Mouse (Mus musculus) T-helper 17 cell (primary cell): Measurements from ENCODE around the gene Ptch1.

Experiments used
- in situ Hi-C, 2 experiments: fragments of 300-600 bp; cut with MboI, MseI; formaldehyde crosslinking; loops; 1 replicate in 1 of 2; 2 replicates in 1 of 2; pipeline ENCODE4 v1.15.1; 2025; ENCODE audit warnings: high pct_unique_total_duplicates in 2 of 2

The Ptch1 gene

DNA sequence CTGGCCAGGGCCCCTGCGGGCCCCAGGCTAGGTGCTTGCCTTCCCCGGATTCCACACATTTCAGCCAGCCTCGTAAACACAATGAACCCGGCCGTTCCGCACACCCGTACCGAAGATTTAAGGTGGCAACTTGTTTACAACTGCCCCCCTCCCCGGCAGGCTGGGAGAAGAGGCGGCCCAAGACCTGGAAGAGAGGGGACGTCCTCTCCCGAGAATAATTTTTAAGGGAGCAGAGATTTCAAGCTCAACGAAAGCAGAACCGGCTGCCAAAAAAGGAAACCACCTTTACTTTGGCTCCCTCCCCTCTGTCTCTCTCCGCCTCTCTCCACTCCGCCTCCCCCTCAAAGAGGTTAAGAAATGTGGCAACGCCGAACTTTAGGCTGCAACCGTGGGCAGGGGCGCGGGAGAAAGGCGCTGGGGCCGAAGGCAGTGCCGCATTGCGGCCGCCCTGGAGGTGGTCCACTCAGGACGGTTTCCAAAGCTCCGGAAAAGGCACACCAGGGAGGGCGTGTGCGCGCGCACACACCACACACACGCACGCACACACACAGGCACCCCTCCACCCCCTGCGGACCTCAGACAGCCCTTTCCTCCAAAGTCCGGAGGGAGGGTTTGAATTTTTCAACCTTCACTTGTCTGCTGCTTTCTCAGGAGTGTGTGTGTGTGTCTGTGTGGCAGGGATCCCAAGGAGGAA is 8.6 kb downstream of the Ptch1 start:
- in situ Hi-C loops: loop anchor here (10.0 to 25.0 kb wide), 2 partner anchors 352 to 710 kb away; partner anchors contain the start of gene Cdc14b (in 1 of the 2)

DNA sequence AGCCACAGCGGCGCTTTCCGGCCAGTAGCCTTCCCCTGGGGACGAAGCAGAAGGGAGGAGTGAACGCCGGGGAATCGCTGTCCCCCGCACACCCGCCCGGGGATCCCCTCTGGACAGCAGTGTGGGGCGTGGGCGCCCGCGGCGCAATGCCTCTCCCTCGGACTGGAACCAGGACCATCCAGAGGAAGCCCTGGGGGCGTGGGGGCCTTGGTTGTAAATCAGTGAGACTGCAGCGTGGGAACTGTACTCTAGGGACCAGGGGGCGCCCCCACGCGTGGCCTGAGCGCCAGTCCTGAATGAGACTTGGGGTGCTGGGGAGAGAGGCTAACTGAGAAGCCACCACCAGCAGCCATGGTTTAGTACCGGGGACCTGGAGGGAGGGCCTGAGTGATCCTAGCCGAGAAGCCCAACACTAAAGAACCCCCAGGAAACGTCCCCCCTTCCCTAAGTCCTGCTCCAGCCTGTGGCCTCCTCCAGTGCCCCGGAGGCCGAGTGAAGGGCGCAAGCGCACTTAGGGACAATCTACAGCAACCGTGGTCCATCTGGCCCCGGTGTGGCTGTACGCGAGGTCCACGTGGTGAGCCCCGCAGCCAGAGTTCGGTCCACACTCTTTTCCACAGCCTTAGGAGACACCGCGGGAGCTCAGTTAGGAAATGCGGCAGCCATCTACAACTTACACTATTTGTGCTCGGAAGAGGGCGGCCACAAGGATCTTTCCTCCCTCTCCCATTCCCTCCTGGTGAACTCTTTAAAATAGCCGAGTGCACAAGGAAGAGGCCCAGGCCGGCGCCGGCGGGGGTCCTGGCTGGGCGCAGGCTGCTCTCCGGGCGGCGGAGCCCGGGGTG is 9.4 kb downstream of the Ptch1 start:
- in situ Hi-C loops: loop anchor here (10.0 to 25.0 kb wide), 2 partner anchors 352 to 711 kb away; partner anchors contain the start of gene Cdc14b (in 1 of the 2)

DNA sequence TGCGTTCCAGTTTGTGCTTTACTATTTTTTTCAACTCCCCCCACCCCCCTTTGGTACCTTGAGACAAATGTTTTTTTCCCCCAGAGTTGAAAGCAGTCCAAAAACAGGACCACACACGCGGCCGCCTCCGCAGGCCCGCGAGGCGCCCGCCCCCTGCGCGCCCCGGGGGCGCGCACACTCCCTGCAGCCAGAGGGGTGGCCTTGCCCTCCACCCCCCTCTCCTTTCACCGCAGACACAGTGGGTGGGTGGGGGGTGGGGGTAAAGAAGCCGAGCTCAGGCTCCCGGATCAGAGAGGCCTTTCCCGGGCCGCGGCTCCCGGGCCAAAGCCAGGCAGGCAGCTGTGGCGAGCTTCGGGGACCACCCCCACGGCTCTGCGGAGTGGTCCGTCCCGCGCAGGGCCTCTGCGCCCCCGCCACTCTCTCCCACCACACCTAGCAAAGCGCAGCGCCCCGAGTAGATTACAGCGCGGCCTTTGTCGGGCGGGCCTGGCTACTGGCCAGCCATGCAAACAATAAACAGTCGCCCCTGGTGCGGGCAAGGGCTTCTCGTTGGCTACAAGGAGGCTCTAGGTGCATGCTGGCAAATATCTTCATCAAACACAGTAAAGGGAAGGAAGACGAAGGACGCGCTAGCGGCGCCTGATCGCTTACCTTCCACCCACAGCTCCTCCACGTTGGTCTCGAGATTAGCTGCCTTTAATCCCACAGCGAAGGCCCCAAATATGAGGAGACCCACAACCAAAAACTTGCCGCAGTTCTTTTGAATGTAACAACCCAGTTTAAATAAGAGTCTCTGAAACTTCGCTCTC is 10.2 kb downstream of the Ptch1 start:
- in situ Hi-C loops: loop anchor here (10.0 to 25.0 kb wide), 2 partner anchors 351 to 712 kb away; partner anchors contain the start of gene Cdc14b (in 1 of the 2)

DNA sequence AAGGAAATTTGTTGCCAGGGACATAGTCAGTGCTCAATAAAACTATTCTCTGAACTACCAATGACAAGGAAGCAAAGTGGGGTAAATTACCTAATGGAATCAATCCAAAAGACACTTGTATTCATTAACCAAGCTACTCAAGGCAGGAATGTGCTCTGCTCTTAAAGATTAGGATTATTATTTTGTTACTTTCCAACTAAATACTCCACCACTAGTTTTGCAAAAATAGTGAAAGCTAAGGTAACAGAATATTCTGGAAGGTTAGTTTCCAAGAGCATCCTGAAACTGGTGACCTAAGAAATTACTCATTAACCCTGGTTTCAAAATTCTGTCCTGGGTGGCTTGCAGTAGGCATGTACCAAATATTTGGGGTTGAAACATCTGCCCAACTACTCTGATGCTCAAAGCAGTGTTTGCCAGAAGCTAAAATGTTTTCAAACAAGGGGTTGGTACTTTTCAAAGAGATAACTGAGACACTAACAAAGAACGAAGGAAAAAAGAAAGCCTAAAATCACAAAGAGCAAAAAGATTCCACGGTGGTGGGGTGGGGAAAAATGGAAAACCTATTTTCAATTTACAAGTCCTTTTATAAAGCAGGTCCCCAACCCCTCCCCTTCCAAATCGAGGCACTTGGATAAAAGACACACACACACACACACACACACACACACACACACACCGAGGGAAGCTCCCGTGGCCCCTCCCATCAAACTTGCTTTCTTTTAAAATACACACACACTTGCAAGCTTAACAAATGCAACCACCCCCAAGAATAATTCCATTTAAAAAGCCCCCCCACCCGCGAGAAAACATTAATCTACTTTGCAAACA is 11.0 kb downstream of the Ptch1 start:
- in situ Hi-C loops: loop anchor here (10.0 to 25.0 kb wide), 2 partner anchors 350 to 712 kb away; partner anchors contain the start of gene Cdc14b (in 1 of the 2)

DNA sequence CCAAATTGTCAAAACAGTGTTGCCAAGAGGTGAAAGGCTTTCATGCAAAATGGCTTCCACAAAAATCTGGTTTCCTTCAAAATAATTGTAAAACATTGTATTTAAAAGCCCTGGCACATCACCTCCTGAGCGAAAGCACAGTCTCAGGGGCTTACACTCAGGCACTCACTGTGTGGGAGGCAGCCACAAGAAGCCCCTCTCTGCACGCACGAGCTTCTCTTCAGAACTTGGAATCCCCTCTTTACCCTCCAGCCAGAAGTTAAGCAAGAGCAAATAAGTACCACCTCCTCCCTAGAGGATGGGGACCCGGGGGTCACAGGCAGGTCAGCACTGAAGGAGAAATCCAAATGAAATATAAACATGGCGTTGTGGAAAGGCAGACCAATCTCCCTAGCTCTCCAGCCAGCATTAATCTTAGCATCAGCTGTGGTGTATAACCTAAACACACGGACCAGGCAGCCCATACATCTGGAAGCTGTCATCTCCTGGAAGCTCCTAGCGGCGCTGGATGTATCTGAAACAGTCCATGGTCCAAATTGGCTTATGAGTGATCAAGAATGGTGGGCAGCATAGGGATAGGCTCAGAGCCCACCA is 15.0 kb downstream of the Ptch1 start:
- in situ Hi-C loops: loop anchor here in 1 of 2 experiments (25.0 kb wide), 1 partner anchor 346 kb away; no protein-coding TSS in a partner anchor

DNA sequence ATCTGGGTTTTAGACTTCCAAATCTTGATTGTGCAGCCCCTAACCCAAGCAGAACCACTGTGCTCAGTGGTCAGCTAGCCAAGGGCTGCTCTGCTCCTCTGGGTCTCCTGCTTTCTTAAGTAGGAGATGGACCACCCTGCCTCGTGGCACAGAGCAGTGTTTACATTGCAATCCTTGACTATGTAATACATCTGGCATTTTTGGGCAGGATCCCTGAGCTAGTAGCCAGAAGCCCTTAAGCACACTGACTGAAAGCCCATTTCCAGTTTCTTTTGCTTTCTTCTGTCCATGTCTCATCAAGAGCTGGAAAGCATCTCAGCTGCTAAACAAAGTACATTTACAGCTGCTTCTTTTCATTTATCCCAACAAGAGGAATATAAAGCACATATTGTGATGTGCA is 17.0 kb downstream of the Ptch1 start:
- in situ Hi-C loops: loop anchor here in 1 of 2 experiments (25.0 kb wide), 1 partner anchor 344 kb away; no protein-coding TSS in a partner anchor

DNA sequence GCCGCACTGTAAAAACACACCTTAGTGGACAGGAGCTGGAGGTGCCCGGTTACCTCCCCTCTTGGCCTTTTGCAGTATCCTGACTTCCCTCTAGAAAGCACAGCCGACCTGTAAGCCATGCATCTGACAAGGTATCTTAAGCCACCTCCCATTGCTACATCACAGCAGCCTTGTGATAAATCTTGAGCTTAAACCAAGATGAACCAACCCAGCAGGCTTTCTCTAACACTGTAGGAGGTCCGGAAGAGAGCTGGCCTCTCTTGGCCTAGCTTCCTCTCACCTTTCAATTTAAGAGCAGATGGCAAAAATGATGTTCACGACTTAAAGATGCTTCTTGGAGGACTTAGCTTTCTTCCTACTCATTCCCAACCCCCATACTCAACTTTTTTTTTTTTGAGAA is 17.5 kb downstream of the Ptch1 start:
- in situ Hi-C loops: loop anchor here in 1 of 2 experiments (25.0 kb wide), 1 partner anchor 344 kb away; no protein-coding TSS in a partner anchor

DNA sequence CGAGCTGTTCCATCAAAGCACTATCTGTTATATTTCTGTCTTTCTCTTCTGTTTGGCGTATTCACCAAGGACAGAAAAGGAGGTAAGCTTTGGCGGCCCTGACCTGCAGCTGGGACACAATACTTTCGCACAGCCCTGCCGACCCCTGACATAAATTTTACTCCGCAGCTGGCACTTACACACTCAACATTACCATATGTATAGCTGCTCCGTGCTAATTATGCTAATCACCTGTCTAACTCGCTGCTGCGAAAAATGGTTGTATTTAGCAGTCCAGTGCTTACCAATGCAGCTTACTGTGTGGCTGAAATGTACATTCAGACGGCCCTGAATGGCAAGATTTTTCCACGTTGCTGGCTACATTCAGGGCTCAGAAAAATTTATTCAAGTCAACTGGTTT is 18.8 kb downstream of the Ptch1 start:
- in situ Hi-C loops: loop anchor here in 1 of 2 experiments (25.0 kb wide), 1 partner anchor 342 kb away; no protein-coding TSS in a partner anchor

DNA sequence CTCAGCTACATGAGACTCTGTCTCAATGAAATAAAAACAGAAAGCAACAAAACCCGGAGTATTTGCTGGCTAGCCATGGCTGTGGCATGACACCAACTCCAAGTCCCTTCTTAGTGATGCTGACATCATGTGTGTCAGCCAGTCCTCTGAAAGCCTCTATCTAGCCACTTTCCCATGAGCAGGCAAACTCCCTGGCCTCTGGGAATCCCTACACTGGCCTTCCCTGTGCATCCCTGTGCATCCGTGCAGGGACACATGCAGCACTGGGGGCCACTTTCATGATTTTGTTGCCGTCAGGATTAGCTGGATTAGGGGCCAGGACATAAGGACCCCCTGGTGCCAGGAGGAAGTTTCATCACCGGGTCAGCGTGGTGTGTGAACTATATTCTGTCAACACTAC is 20.0 kb downstream of the Ptch1 start:
- in situ Hi-C loops: loop anchor here in 1 of 2 experiments (25.0 kb wide), 1 partner anchor 341 kb away; no protein-coding TSS in a partner anchor

DNA sequence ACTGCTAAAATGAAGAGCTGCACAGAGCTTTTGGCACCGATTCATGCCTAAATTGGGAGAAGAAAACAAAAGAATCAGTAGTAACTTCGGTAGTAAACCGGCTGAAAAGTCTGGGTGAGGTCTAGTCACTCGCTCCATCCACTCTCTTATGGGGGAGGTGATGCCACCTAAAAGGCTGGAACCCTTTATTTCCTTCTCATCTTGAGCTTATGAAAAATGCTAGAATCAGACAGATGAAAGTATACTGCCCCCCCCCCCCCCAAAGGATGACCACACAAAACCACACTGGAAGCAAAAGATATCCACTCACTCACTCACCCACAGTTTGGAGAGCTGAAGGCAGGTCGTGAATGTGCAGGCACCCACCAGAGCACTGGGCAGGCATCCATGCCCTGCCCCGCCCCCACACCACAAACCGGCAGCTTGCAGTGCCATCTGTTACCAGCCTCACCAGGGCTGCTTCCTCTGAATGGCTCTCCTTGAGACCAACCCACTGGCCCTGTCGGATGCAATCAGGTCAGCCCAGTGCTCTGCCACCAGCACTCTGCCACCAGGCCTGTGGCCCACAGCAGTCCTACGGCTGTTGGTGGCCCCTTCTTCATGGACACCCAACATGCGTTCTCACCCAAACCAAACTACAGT is 21.0 kb downstream of the Ptch1 start:
- in situ Hi-C loops: loop anchor here in 1 of 2 experiments (25.0 kb wide), 1 partner anchor 340 kb away; no protein-coding TSS in a partner anchor

DNA sequence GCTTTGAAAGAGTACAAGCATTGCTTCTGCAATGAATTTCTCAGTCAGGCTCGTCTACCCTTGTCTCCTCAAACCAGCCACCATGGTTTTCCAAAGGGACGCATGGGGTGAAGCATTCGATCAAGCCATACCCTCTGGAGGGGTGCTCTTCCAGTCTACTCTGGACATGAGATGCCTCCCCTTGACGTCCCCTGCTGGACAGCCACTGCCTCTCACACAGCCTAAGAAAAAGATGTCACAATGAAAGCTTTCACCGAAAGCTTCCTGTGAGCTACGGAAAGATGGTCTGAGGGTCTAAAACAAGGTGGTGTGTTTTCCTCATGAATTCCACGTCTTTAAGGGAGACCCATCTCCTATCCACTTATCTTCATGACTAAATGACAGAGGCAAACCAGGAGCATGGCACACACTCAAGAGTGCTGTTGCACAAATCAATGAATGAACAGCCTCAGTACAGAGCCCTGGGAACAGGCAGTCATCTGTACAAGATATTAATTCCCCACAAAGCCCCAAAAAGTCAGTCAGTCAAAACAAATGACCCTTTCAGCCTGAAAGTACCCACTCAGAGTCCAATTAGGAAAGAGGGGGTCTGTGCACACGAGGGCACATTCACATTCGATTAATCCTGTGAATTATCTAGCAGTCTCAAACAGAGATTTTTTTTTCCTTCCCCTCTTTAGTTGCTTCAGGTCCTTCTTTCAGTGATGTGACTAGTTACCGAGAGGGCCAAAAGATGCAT is 21.7 kb downstream of the Ptch1 start:
- in situ Hi-C loops: loop anchor here in 1 of 2 experiments (25.0 kb wide), 1 partner anchor 339 kb away; no protein-coding TSS in a partner anchor

DNA sequence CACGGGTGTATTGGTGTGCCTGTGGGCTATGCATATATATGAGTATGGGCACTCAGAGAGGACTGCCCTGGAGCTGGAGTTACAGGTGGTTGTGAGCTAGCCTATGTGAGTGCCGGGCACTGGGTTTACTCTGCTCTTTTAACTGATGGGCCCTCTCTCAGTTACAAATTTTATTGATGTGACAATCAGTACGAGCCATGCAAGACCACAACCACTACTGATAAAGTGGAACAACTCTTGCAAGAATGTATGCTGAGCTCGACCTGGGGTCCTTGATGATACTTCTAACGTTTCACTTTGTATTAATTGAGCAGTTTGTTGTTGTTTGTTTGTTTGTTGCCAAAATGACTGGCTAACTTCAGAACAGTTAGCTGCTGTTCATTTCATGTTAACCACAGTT is 23.0 kb downstream of the Ptch1 start:
- in situ Hi-C loops: loop anchor here in 1 of 2 experiments (25.0 kb wide), 1 partner anchor 338 kb away; no protein-coding TSS in a partner anchor

DNA sequence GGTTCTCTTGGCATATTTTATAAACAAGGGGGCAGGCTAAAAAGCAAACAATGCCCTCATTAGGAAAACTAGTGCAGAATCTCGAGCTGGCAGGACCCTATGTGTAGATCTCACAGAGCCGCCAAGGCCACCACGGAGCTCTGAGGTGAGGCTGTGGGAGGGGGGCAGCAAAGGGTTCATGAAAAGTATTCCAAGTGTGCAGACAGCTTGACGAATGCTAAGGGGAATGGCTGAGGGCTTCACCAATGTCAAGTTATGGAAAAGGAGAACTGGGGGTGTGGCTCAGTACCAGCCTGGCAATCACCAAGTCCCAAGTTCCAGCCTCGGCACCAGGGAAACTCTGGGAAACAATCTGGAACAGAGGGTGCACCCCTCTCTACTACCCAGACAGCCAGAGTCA is 24.2 kb downstream of the Ptch1 start:
- in situ Hi-C loops: loop anchor here in 1 of 2 experiments (5.0 kb wide), 1 partner anchor 117 kb away; no protein-coding TSS in a partner anchor

DNA sequence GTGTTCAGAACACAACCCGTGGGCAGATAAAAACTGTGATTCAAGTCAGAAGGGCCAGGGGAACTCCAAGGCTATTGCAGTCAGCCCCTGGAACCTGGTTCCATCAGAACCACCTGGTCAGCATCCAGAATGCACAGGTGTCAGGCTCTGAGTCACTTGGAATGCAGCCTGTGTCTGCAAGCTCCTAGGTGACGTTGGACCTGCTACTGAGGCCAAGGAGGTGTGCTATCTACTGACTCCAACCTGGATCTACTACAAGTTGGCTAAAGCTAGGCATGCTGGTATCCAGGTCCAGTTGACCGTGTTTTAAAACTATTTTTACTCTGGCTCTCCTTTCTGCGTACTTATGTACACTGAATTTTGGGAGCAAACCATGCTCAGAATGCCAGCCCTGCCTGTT is 24.8 kb downstream of the Ptch1 start:
- in situ Hi-C loops: loop anchor here in 1 of 2 experiments (5.0 kb wide), 1 partner anchor 116 kb away; no protein-coding TSS in a partner anchor

DNA sequence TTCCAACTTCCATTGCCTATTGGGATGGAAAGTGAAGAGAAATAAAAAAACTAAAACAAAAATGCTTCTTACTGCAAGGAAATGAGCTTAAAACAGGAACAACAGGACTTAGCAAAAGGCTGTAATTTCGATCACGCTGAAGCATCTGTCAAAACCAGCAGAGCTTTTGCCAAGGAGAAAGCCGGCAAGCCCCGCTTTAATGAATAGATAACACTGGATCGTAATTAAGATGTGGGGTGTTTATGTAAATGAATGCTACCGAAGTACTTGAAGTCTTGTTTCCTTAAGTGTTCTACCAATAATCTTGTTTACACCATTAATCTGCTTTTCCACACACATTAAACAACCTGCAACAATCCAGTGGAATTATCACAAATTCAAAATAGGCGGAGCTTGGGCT is 28.1 kb downstream of the Ptch1 start:
- in situ Hi-C loops: loop anchor here in 1 of 2 experiments (5.0 kb wide), 1 partner anchor 113 kb away; no protein-coding TSS in a partner anchor

DNA sequence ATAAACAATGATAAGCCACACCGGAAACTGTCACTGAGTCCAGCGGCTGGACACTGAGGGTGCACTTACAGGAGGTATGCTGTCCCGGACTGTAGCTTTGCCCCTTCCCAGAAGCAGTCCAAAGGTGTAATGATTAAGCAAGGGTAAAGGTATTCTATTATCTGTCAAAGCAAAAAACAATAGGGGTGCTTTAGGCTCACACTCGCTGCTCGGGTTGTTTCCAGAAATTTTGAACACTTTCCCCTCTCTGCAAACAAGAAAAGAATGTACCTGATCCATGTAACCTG is 28.5 kb downstream of the Ptch1 start:
- in situ Hi-C loops: loop anchor here in 1 of 2 experiments (5.0 kb wide), 1 partner anchor 113 kb away; no protein-coding TSS in a partner anchor

DNA sequence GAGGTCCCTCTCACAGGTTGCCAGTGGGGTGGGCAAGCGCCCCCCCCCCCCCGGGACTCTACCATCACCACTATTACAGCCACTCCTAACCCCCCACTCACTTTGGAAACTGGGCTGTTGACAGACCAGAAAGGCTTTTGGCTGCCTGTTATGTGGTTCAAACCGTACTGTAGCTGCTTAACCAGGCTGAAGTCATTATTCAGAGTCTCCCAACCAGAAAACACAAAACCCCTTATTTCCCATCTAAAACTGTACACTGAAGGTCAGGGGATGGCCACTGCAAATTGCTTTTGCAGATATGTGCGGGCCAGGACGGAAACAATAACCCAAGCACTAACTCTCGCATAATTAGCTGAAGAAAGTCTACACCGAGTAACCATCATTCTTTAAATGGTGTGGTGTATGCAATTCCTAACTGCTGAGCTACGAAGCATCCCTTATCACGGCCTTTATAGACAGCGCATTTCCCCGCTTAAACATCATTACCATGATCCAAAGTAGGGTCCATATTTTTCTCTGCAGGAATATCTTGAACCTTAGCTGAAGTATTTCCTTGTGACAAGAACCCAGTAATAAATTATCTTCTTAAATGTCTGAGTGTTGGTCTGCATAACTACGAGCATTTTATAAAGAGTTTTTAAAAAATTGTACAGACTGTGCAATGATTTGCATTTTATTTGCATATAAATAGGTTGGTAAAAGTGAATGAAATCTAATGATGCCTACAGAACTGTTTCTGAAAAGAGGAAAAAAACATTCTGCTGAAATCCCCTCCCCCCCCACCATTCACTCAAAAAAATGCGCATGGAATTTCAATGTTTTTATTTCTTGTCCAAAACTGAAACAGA is 29.1 kb downstream of the Ptch1 start:
- in situ Hi-C loops: no loop called here
